Mouse (Mus musculus) NIH3T3 (cell line): ENCODE data around the gene Usp54.
A peak's percentile ranks its signal among the peaks of the same experiment; 100 is the strongest.
"Not testable (repeated sequence)": the region's sequence is repeated elsewhere in the genome, so short reads cannot be mapped to it uniquely, and the experiment has no call there.

Source experiments
- DNase-seq: peaks from one replicate; pipeline ENCODE4 v3.0.0-alpha.2; 2012; ENCODE audit warnings: low read depth

The Usp54 gene

GRCm38 (mm10) chr14:20609519-20609918, 31.3 kb downstream of the Usp54 start:
- DNase-seq: peak; percentile 19

GRCm38 (mm10) chr14:20607396-20608126, 33.3 kb downstream of the Usp54 start:
- DNase-seq: peak; percentile 66

- no peak for DNase-seq
Measured at GRCm38 (mm10) chr14:20601287-20601686, 39.6 kb downstream of the Usp54 start.

- DNase-seq: no peak
Measured at GRCm38 (mm10) chr14:20600203-20600602, 40.7 kb downstream of the Usp54 start.

GRCm38 (mm10) chr14:20599542-20599941, 41.3 kb downstream of the Usp54 start:
- DNase-seq: no peak

- DNase-seq: no peak
Measured at GRCm38 (mm10) chr14:20595781-20596180, 45.1 kb downstream of the Usp54 start.

GRCm38 (mm10) chr14:20587458-20587857, 53.4 kb downstream of the Usp54 start:
- DNase-seq: no peak

GRCm38 (mm10) chr14:20578822-20579407, 61.9 kb downstream of the Usp54 start:
- peak; percentile 39 for DNase-seq

GRCm38 (mm10) chr14:20576179-20576578, 64.7 kb downstream of the Usp54 start:
- DNase-seq: peak; percentile 86

GRCm38 (mm10) chr14:20573196-20573595, 67.7 kb downstream of the Usp54 start:
- not testable (repeated sequence) for DNase-seq

- DNase-seq: no peak
Measured at GRCm38 (mm10) chr14:20565256-20566021, 75.4 kb downstream of the Usp54 start.

- no peak for DNase-seq
Measured at GRCm38 (mm10) chr14:20564692-20565091, 76.2 kb downstream of the Usp54 start.

GRCm38 (mm10) chr14:20561897-20562296, 79.0 kb downstream of the Usp54 start:
- no peak for DNase-seq

- no peak for DNase-seq
Measured at GRCm38 (mm10) chr14:20550136-20550535, 90.7 kb downstream of the Usp54 start.

- peak; percentile 94 for DNase-seq
Measured at GRCm38 (mm10) chr14:20546415-20546814, 94.4 kb downstream of the Usp54 start, which contains the start of gene Ppp3cb. Ppp3cb (minus strand) TSS chr14:20546573.

GRCm38 (mm10) chr14:20545529-20546331, 95.1 kb downstream of the Usp54 start:
- peak; percentile 85 for DNase-seq

GRCm38 (mm10) chr14:20544467-20545411, 96.1 kb downstream of the Usp54 start:
- DNase-seq: no peak

GRCm38 (mm10) chr14:20529643-20530042, 111.2 kb downstream of the Usp54 start:
- DNase-seq: no peak

- DNase-seq: no peak
Measured at GRCm38 (mm10) chr14:20520179-20520578, 120.7 kb downstream of the Usp54 start.

- DNase-seq: no peak
Measured at GRCm38 (mm10) chr14:20508424-20508823, 132.4 kb downstream of the Usp54 start.

- peak; percentile 3 for DNase-seq
Measured at GRCm38 (mm10) chr14:20502966-20503365, 137.9 kb downstream of the Usp54 start.
